Mouse (Mus musculus) intestine, embryonic 15.5 days (tissue): ENCODE measurements around the gene Ppp1r21. TPM values are rescaled to one million over a fixed set of nuclear protein-coding genes. Genes with fewer than 3 reads are reported as not detected.

Experiments
- ATAC-seq: fragments of 200-750 bp; cut with Nextera tagmentation; 2 replicates; pipeline ENCODE4 v1.8.0; 2017; ENCODE audit warnings: moderate TSS enrichment, moderate library complexity
- H3K27ac ChIP-seq: fragments of 300-500 bp; sonication (generic); 2 replicates; pipeline ENCODE4 v1.5.1; 2015; ENCODE audit warnings: mild to moderate bottlenecking, inconsistent platforms
- H3K27me3 ChIP-seq: fragments of 300-500 bp; sonication (generic); replicated peaks from 2 replicates; pipeline ENCODE4 v1.6.1; 2015; ENCODE audit warnings: inconsistent platforms
- H3K36me3 ChIP-seq: fragments of 300-500 bp; sonication (generic); 2 replicates; pipeline ENCODE4 v1.6.1; 2015; ENCODE audit warnings: inconsistent platforms
- H3K4me1 ChIP-seq: fragments of 300-500 bp; sonication (generic); replicated peaks from 2 replicates; pipeline ENCODE4 v1.6.1; 2015; ENCODE audit warnings: inconsistent platforms
- H3K4me2 ChIP-seq: fragments of 300-500 bp; sonication (generic); replicated peaks from 2 replicates; pipeline ENCODE4 v1.6.1; 2015; ENCODE audit warnings: mild to moderate bottlenecking, inconsistent platforms
- H3K4me3 ChIP-seq: fragments of 300-500 bp; sonication (generic); replicated peaks from 2 replicates; pipeline ENCODE4 v1.5.1; 2015; ENCODE audit warnings: inconsistent platforms
- H3K9ac ChIP-seq: fragments of 300-500 bp; sonication (generic); 2 replicates; pipeline ENCODE4 v1.6.1; 2015; ENCODE audit warnings: inconsistent platforms
- H3K9me3 ChIP-seq: fragments of 300-500 bp; sonication (generic); 2 replicates; pipeline ENCODE4 v1.6.1; 2016; ENCODE audit warnings: inconsistent platforms
- WGBS: fragments of 180-500 bp; shearing (Covaris S2); methylation state at CpG from one replicate; pipeline ENCODE4 v1.1.7; 2015; 5-methylcytosine and 5-hydroxymethylcytosine counted together
- polyA plus RNA-seq: library from polyadenylated mRNA; unstranded; fragments of >200 nt; fragmentation: Nextera tagmentation; extraction: Ambion mirVana; gene quantifications from 2 replicates; pipeline ENCODE4 v1.2.1, GENCODE M21; 2015

Gene Ppp1r21
- polyA plus RNA-seq, 1 experiment from 2014 or later = 21.4 TPM

GRCm38 (mm10) chr17:88553473-88554087 lies 23.7 kb downstream of the Ppp1r21 start:
- H3K27me3 ChIP-seq = no peaks in the 10 kb centered on the region
- peak overlapping the region; percentile 27; the same call in 1 of the 2 replicates for H3K27ac ChIP-seq
- no peak overlapping the region; the same call in 1 of the 2 replicates for H3K9ac ChIP-seq
- peaks cover 19% of the 10 kb centered on the region for H3K4me1 ChIP-seq
- no peaks in the 10 kb centered on the region for H3K9me3 ChIP-seq
- peak; percentile 89 for ATAC-seq
- no peak overlapping the region for H3K4me3 ChIP-seq
- WGBS = 74% methylated on average over 11 of the region's 11 CpGs
- H3K4me2 ChIP-seq = no peak overlapping the region
- H3K36me3 ChIP-seq = no peaks in the 10 kb centered on the region; the same call in 1 of the 2 replicates

GRCm38 (mm10) chr17:88556176-88556575 lies 26.3 kb downstream of the Ppp1r21 start:
- no peak for ATAC-seq
- Histone ChIP-seq H3K4me1 (peaks cover 19% of the 10 kb centered on the region), H3K27me3 (no peaks in the 10 kb centered on the region), H3K4me3 (no peak overlapping the region), H3K27ac (no peak overlapping the region), H3K9ac (no peak overlapping the region), H3K9me3 (no peaks in the 10 kb centered on the region), H3K36me3 (no peaks in the 10 kb centered on the region; the same call in 1 of the 2 replicates), H3K4me2 (no peak overlapping the region)
- 85% methylated on average over 13 of the region's 13 CpGs for WGBS

- no peak overlapping the region for H3K9ac ChIP-seq
- peaks cover 19% of the 10 kb centered on the region for H3K4me1 ChIP-seq
- no peak for ATAC-seq
- no peak overlapping the region for H3K27ac ChIP-seq
- H3K4me2 ChIP-seq = no peak overlapping the region
- no peaks in the 10 kb centered on the region; the same call in 1 of the 2 replicates for H3K36me3 ChIP-seq
- no peak overlapping the region for H3K4me3 ChIP-seq
- no peaks in the 10 kb centered on the region for H3K27me3 ChIP-seq
- H3K9me3 ChIP-seq = no peaks in the 10 kb centered on the region
- 89% methylated on average over 4 of the region's 4 CpGs for WGBS
Measured at GRCm38 (mm10) chr17:88556688-88557087, 26.8 kb downstream of the Ppp1r21 start.

- Histone ChIP-seq H3K4me1 (peaks cover 9% of the 10 kb centered on the region), H3K4me2 (no peak overlapping the region), H3K4me3 (no peak overlapping the region), H3K27ac (no peak overlapping the region), H3K36me3 (peaks cover 2% of the 10 kb centered on the region; the same call in 1 of the 2 replicates), H3K27me3 (no peaks in the 10 kb centered on the region), H3K9me3 (no peaks in the 10 kb centered on the region), H3K9ac (no peak overlapping the region)
- WGBS = 35% methylated on average over 13 of the region's 13 CpGs
- ATAC-seq = peak; percentile 44; the same call in 1 of the 2 replicates
Measured at GRCm38 (mm10) chr17:88558168-88558842, 28.4 kb downstream of the Ppp1r21 start.

- 31% methylated on average over 3 of the region's 3 CpGs for WGBS
- H3K9ac ChIP-seq = no peak overlapping the region
- ATAC-seq = no peak
- H3K4me2 ChIP-seq = no peak overlapping the region
- H3K9me3 ChIP-seq = no peaks in the 10 kb centered on the region
- no peaks in the 10 kb centered on the region; the same call in 1 of the 2 replicates for H3K4me1 ChIP-seq
- no peaks in the 10 kb centered on the region for H3K27me3 ChIP-seq
- H3K4me3 ChIP-seq = no peak overlapping the region
- H3K36me3 ChIP-seq = peaks cover 5% of the 10 kb centered on the region; the same call in 1 of the 2 replicates
- no peak overlapping the region for H3K27ac ChIP-seq
Measured at GRCm38 (mm10) chr17:88563611-88564010, 33.7 kb downstream of the Ppp1r21 start.

- no peak overlapping the region for H3K9ac ChIP-seq
- 85% methylated on average over 10 of the region's 10 CpGs for WGBS
- no peak overlapping the region for H3K27ac ChIP-seq
- no peak overlapping the region for H3K4me2 ChIP-seq
- no peaks in the 10 kb centered on the region for H3K9me3 ChIP-seq
- H3K4me1 ChIP-seq = no peaks in the 10 kb centered on the region
- no peak for ATAC-seq
- H3K27me3 ChIP-seq = no peaks in the 10 kb centered on the region
- no peak overlapping the region for H3K4me3 ChIP-seq
- H3K36me3 ChIP-seq = peaks cover 18% of the 10 kb centered on the region
Measured at GRCm38 (mm10) chr17:88569807-88570540, 40.1 kb downstream of the Ppp1r21 start.

GRCm38 (mm10) chr17:88570784-88571183 lies 40.9 kb downstream of the Ppp1r21 start:
- no peak overlapping the region for H3K4me2 ChIP-seq
- H3K4me3 ChIP-seq = no peak overlapping the region
- no peaks in the 10 kb centered on the region for H3K4me1 ChIP-seq
- no peak for ATAC-seq
- peaks cover 18% of the 10 kb centered on the region for H3K36me3 ChIP-seq
- H3K27ac ChIP-seq = no peak overlapping the region
- H3K9me3 ChIP-seq = no peaks in the 10 kb centered on the region
- no peaks in the 10 kb centered on the region for H3K27me3 ChIP-seq
- WGBS = 90% methylated on average over 11 of the region's 11 CpGs
- H3K9ac ChIP-seq = no peak overlapping the region

- 74% methylated on average over 5 of the region's 5 CpGs for WGBS
- H3K36me3 ChIP-seq = peaks cover 29% of the 10 kb centered on the region
- H3K4me3 ChIP-seq = no peak overlapping the region
Measured at GRCm38 (mm10) chr17:88574811-88575210, 44.9 kb downstream of the Ppp1r21 start.

GRCm38 (mm10) chr17:88578522-88579242 lies 48.8 kb downstream of the Ppp1r21 start:
- Histone ChIP-seq H3K4me3 (no peak overlapping the region), H3K9ac (no peak overlapping the region), H3K9me3 (no peaks in the 10 kb centered on the region), H3K27me3 (no peaks in the 10 kb centered on the region), H3K4me2 (no peak overlapping the region), H3K36me3 (peaks cover 14% of the 10 kb centered on the region), H3K27ac (no peak overlapping the region), H3K4me1 (peaks cover 14% of the 10 kb centered on the region; the same call in 1 of the 2 replicates)
- ATAC-seq = no peak
- WGBS = 76% methylated on average over 20 of the region's 20 CpGs

More at GRCm38 (mm10) chr17:88574811-88575210, 44.9 kb downstream of the Ppp1r21 start:
- H3K27ac ChIP-seq = no peak overlapping the region
- H3K4me2 ChIP-seq = no peak overlapping the region
- no peaks in the 10 kb centered on the region for H3K4me1 ChIP-seq
- no peak overlapping the region for H3K9ac ChIP-seq
- H3K9me3 ChIP-seq = no peaks in the 10 kb centered on the region
- no peaks in the 10 kb centered on the region for H3K27me3 ChIP-seq
- ATAC-seq = no peak

- Histone ChIP-seq H3K9me3 (no peaks in the 10 kb centered on the region), H3K36me3 (peaks cover 26% of the 10 kb centered on the region), H3K9ac (no peak overlapping the region), H3K4me3 (no peak overlapping the region), H3K4me1 (peaks cover 14% of the 10 kb centered on the region; the same call in 1 of the 2 replicates), H3K4me2 (no peak overlapping the region), H3K27ac (no peak overlapping the region), H3K27me3 (no peaks in the 10 kb centered on the region)
- no peak for ATAC-seq
- WGBS = 60% methylated on average over 6 of the region's 6 CpGs
Measured at GRCm38 (mm10) chr17:88580556-88580955, 50.6 kb downstream of the Ppp1r21 start.

- H3K27ac ChIP-seq = peak overlapping the region; percentile 10; the same call in 1 of the 2 replicates
- H3K9me3 ChIP-seq = no peaks in the 10 kb centered on the region
- H3K36me3 ChIP-seq = peaks cover 30% of the 10 kb centered on the region
- H3K9ac ChIP-seq = no peak overlapping the region
- H3K27me3 ChIP-seq = no peaks in the 10 kb centered on the region
- no peak overlapping the region for H3K4me3 ChIP-seq
- 40% methylated on average over 6 of the region's 6 CpGs for WGBS
- no peak for ATAC-seq
- H3K4me2 ChIP-seq = no peak overlapping the region
- H3K4me1 ChIP-seq = peaks cover 14% of the 10 kb centered on the region; the same call in 1 of the 2 replicates
Measured at GRCm38 (mm10) chr17:88581511-88582021, 51.6 kb downstream of the Ppp1r21 start.
